In genomic region chr19:5809712-5810089, GRCm38 (mm10) we compare ENCODE assay signal across 8 mouse cellular contexts. TPM values are rescaled to one million over a fixed set of nuclear protein-coding genes. Genes with fewer than 3 reads are reported as not detected.
DNase-seq lines count a peak whose midpoint lies in the region; ATAC-seq and TF ChIP-seq lines count a peak whose summit lies in the region.

No protein-coding gene starts in this region.

- no peaks in the 10 kb centered on the region for H3K36me3 ChIP-seq in kidney, adult 2 months (ENCODE audit: control insufficient read depth, insufficient read depth, low read length)
- no peaks in the 10 kb centered on the region for H3K36me3 ChIP-seq in hindbrain, embryonic 14.5 days (replicated peaks; ENCODE audit: control insufficient read depth, insufficient read depth)
- no peaks in the 10 kb centered on the region for H3K36me3 ChIP-seq in midbrain, embryonic 16.5 days (ENCODE audit: control insufficient read depth, insufficient read depth, low read length)

- no peak for ATAC-seq in hindbrain, embryonic 14.5 days (ENCODE audit: low FRiP score)
- ATAC-seq in midbrain, embryonic 16.5 days = no peak

- H3K4me3 ChIP-seq in kidney, adult 2 months (ENCODE audit: insufficient read depth, low read depth, low read length) = no peak overlapping the region
- H3K4me3 ChIP-seq in brown adipose tissue, adult 24 weeks (ENCODE audit: insufficient read depth, low read depth, low read length) = no peak overlapping the region
- H3K4me3 ChIP-seq in hindbrain, embryonic 14.5 days (replicated peaks; ENCODE audit: low read length) = no peak overlapping the region
- H3K4me3 ChIP-seq in midbrain, embryonic 16.5 days (ENCODE audit: low read depth, low read length) = no peak overlapping the region

- 69% methylated on average over 7 of the region's 7 CpGs for WGBS in kidney, adult 2 months
- WGBS in hindbrain, embryonic 14.5 days = 61% methylated on average over 7 of the region's 7 CpGs
- WGBS in midbrain, embryonic 16.5 days = 58% methylated on average over 7 of the region's 7 CpGs

- no peak for TF ChIP-seq CTCF in kidney, adult 2 months (conservative IDR thresholded peaks at IDR 0.05; ENCODE audit: insufficient read depth, insufficient read length, low read depth, low read length)

- peaks cover 68% of the 10 kb centered on the region for H3K4me1 ChIP-seq in kidney, adult 2 months (ENCODE audit: control insufficient read depth, insufficient read depth, low read length)
- H3K4me1 ChIP-seq in brown adipose tissue, adult 24 weeks (ENCODE audit: control insufficient read depth, insufficient read depth, insufficient read length, low read length) = peaks cover 55% of the 10 kb centered on the region
- peaks cover 57% of the 10 kb centered on the region for H3K4me1 ChIP-seq in hindbrain, embryonic 14.5 days (replicated peaks; ENCODE audit: control insufficient read depth, insufficient read depth, low read length)
- peaks cover 45% of the 10 kb centered on the region for H3K4me1 ChIP-seq in midbrain, embryonic 16.5 days (ENCODE audit: control insufficient read depth, insufficient read depth, low read length)

- no peaks in the 10 kb centered on the region for H3K9me3 ChIP-seq in hindbrain, embryonic 14.5 days (ENCODE audit: control insufficient read depth, low read length)
- no peaks in the 10 kb centered on the region for H3K9me3 ChIP-seq in midbrain, embryonic 16.5 days (replicated peaks; ENCODE audit: control insufficient read depth, low read length, poor library complexity, severe bottlenecking)

- no peak for TF ChIP-seq POLR2A in kidney, adult 2 months (IDR thresholded peaks at IDR 0.05; ENCODE audit: low read depth, low read length)

- peak; percentile 38 for DNase-seq in kidney, adult 2 months
- no peak for DNase-seq in kidney, postnatal 14 days
- no peak for DNase-seq in hindbrain, embryonic 14.5 days (ENCODE audit: low spot score)
- no peak for DNase-seq in adrenal gland, adult 18-20 months (ENCODE audit: low spot score in 2 of 2)
- DNase-seq in ovary, postnatal 36 days (ENCODE audit: low spot score) = no peak
- DNase-seq in testis, postnatal 14 days (ENCODE audit: low spot score) = no peak

- H3K4me2 ChIP-seq in hindbrain, embryonic 14.5 days (replicated peaks) = no peak overlapping the region; the same call in 1 of the 2 replicates
- no peak overlapping the region for H3K4me2 ChIP-seq in midbrain, embryonic 16.5 days (ENCODE audit: low read length)

- peak overlapping the region; percentile 96 for H3K27ac ChIP-seq in kidney, adult 2 months (ENCODE audit: insufficient read depth, low read depth, low read length)
- H3K27ac ChIP-seq in brown adipose tissue, adult 24 weeks (replicated peaks; ENCODE audit: low read depth, low read length) = peak overlapping the region; percentile 95
- H3K27ac ChIP-seq in hindbrain, embryonic 14.5 days = peak overlapping the region; percentile 96
- H3K27ac ChIP-seq in midbrain, embryonic 16.5 days (ENCODE audit: low read length) = peak overlapping the region; percentile 95

- peak overlapping the region; percentile 2; the same call in 1 of the 2 replicates for H3K9ac ChIP-seq in hindbrain, embryonic 14.5 days
- H3K9ac ChIP-seq in midbrain, embryonic 16.5 days (ENCODE audit: low read depth, low read length) = no peak overlapping the region; the same call in 1 of the 2 replicates

- H3K27me3 ChIP-seq in kidney, adult 2 months (replicated peaks; ENCODE audit: control insufficient read depth, insufficient read depth, low read length) = no peaks in the 10 kb centered on the region
- no peaks in the 10 kb centered on the region for H3K27me3 ChIP-seq in hindbrain, embryonic 14.5 days (ENCODE audit: control insufficient read depth, insufficient read depth, low read length)
- H3K27me3 ChIP-seq in midbrain, embryonic 16.5 days (ENCODE audit: control insufficient read depth, insufficient read depth, low read depth, low read length) = no peaks in the 10 kb centered on the region

RNA-seq across cellular contexts. Expression of gene Scyl1, which starts 38.5 kb away (rescaled TPM):
- 107 and 134 TPM in 2 replicates for polyA plus RNA-seq in kidney, adult 2 months (2012; rRNA removed)
- 49.2 and 54.3 TPM in 2 replicates for polyA plus RNA-seq in brown adipose tissue, adult 24 weeks (2012; ENCODE audit: insufficient read depth, insufficient read length, missing spikeins)
- 73.5 and 76.7 TPM in 2 replicates for polyA plus RNA-seq in hindbrain, embryonic 14.5 days (2014; fragmentation: Nextera tagmentation; extraction: Ambion mirVana)
- polyA plus RNA-seq in midbrain, embryonic 16.5 days (2015; fragmentation: Nextera tagmentation; extraction: Ambion mirVana) = 86.3 and 86.6 TPM in 2 replicates
- 100 to 1,000 TPM in 1 of 2 experiments, 10 to 100 TPM in 1; 92.3 to 105 TPM for total RNA-seq in adrenal gland, adult 18-20 months (2021)
